Mouse (Mus musculus) E14TG2a.4 (cell line): ENCODE results near the gene Gfer.
A peak's percentile ranks its signal among the peaks of the same experiment; 100 is the strongest.

Source experiments
- CTCF ChIP-seq: conservative IDR thresholded peaks from 2 replicates; pipeline ENCODE4 v1.5.1; 2014; ENCODE audit warnings: low read length
- NANOG ChIP-seq: IDR thresholded peaks from 2 replicates; pipeline ENCODE4 v1.6.1; 2014; ENCODE audit warnings: borderline replicate concordance, low read length, mixed read lengths
- POU5F1 ChIP-seq: IDR thresholded peaks from 2 replicates; pipeline ENCODE4 v1.6.1; 2014; ENCODE audit warnings: low read length, borderline replicate concordance

GRCm38 (mm10) chr17:24676187-24676586 is 19.8 kb downstream of the Gfer start:
- TF ChIP-seq CTCF (peak; percentile 56), POU5F1 (no peak), NANOG (no peak)
